Mouse (Mus musculus) gastrocnemius, adult 2 months (tissue): ENCODE data around the gene Gm13289. TPM values are rescaled to one million over a fixed set of nuclear protein-coding genes. Genes with fewer than 3 reads are reported as not detected.
A peak's percentile ranks its signal among the peaks of the same experiment; 100 is the strongest.
"Not testable (repeated sequence)": the region's sequence is repeated elsewhere in the genome, so short reads cannot be mapped to it uniquely, and the experiment has no call there.

Experiments
- DNase-seq: peaks from one replicate; pipeline ENCODE4 v3.0.0; 2022
- H3K27ac ChIP-seq: fragments of 200-600 bp; 2 replicates; pipeline ENCODE4 v1.8.1; 2022; ENCODE audit warnings: mild to moderate bottlenecking
- H3K4me3 ChIP-seq: fragments of 200-600 bp; 2 replicates; pipeline ENCODE4 v1.8.1; 2022; ENCODE audit warnings: mild to moderate bottlenecking, moderate library complexity
- CTCF ChIP-seq: fragments of 200-600 bp; IDR thresholded peaks from 2 replicates; pipeline ENCODE4 v1.8.1; 2022; ENCODE audit warnings: antibody characterized with exemption, mild to moderate bottlenecking, moderate library complexity
- intact Hi-C: fragments of 180-260 bp; cut with DNase I; formaldehyde crosslinking; loops from one replicate; pipeline ENCODE4 v1.15.1; 2025
- total RNA-seq, 2 experiments: library from RNA; stranded (reverse); gene quantifications; 2 replicates each; pipeline ENCODE4 v1.2.3; 2021

Gm13289 gene
- total RNA-seq, 2 experiments from 2014 or later = not detected

DNA sequence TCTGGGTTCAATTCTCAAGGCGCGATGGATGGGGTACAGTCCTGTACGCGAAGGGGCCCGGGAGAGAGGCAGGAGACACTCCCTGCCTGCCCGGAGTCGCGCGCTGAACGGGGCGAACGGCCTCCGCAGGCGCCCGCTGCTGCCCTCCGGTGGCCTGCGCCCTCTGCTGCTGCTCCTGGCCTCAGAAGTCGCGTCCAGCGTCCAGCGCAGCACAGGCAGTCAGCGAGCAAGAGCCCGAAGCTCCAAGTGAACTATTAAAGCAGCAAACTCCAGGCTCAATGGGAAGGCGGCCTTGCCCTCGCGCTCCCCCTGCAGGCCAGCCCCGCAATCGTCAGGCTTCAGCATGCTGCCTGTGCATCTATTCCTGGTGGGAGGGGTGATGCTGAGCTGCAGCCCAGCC is 16.3 kb upstream of the Gm13289 start:
- intact Hi-C loops = not testable (repeated sequence)
- TF ChIP-seq CTCF = peak; percentile 64

DNA sequence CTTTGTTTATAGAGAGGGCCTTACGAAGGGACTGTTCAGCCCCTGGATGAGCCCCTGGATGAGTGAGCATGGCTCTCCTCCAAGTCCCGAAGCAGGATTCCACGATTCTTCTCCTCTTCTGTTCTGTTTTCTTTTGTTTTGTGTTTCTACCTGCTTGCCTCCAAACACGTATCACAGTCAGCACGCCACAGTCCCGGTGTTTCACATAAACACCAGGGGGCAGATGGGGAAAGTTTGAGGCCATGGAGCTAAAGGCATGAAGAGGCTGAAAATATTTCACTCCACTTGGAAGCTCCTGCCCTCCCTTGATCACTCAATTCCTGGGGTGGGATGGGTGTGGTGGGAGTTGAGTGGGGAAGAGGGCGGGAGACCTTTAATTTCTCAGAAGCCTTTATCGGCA is 14.9 kb upstream of the Gm13289 start:
- intact Hi-C loops, H3K4me3 ChIP-seq: not testable (repeated sequence)
- peak; percentile 51 for DNase-seq

More for the DNA sequence above, 16.3 kb upstream of the Gm13289 start:
- peak; percentile 87 for DNase-seq
- H3K4me3 ChIP-seq = peak overlapping the region; percentile 61
- H3K27ac ChIP-seq = peak overlapping the region; percentile 71

DNA sequence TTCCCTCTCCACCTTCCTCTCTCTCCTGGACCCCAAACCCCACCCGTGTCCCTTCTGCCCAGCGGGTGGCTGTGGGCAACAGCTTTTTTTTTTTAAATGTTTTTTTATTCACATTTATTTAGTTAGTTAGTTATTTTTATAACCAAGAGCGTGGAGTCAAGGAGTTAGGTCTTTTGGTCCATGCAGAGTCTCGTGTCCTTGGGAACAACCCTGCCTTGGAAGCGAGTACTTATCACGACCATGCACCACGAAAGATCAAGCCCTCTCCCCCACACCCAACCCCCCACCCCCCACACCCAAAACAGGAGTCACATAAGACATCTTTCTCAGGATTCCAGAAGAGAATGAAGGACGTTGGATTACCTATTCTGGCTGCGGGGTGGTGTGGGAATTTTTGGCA is 14.4 kb upstream of the Gm13289 start:
- DNase-seq, intact Hi-C loops, H3K4me3 ChIP-seq, H3K27ac ChIP-seq: not testable (repeated sequence)

More for the DNA sequence above, 14.9 kb upstream of the Gm13289 start:
- not testable (repeated sequence) for H3K27ac ChIP-seq

GRCm38 (mm10) chr4:88763384-88764018 is 13.2 kb upstream of the Gm13289 start:
- peak overlapping the region; percentile 65 for H3K27ac ChIP-seq
- peak; percentile 74 for DNase-seq
- intact Hi-C loops = not testable (repeated sequence)
- TF ChIP-seq CTCF = peak; percentile 61
- peak overlapping the region; percentile 59 for H3K4me3 ChIP-seq

DNA sequence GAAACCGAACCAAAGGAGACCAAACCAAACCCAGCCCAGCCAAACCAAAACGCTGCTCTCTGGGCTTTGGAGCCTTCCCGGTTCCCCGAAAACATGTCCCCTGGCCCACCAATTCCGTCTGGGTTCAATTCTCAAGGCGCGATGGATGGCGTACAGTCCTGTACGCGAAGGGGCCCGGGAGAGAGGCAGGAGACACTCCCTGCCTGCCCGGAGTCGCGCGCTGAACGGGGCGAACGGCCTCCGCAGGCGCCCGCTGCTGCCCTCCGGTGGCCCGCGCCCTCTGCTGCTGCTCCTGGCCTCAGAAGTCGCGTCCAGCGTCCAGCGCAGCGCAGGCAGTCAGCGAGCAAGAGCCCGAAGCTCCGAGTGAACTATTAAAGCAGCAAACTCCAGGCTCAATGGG is 3.2 kb upstream of the Gm13289 start, which contains the start of gene Gm13290:
Gene Gm13290 (plus strand): TSS at position 301 of the 400 bp plus-strand sequence.
- DNase-seq, intact Hi-C loops: not testable (repeated sequence)

DNA sequence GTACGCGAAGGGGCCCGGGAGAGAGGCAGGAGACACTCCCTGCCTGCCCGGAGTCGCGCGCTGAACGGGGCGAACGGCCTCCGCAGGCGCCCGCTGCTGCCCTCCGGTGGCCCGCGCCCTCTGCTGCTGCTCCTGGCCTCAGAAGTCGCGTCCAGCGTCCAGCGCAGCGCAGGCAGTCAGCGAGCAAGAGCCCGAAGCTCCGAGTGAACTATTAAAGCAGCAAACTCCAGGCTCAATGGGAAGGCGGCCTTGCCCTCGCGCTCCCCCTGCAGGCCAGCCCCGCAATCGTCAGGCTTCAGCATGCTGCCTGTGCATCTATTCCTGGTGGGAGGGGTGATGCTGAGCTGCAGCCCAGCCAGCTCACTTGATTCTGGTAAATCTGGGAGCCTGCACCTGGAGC is 2.8 kb downstream of the Gm13289 start, which contains the start of gene Gm13272:
Gene Gm13272 (plus strand): TSS at position 301 of the 400 bp plus-strand sequence.
- intact Hi-C loops, H3K27ac ChIP-seq, DNase-seq, H3K4me3 ChIP-seq: not testable (repeated sequence)

More for the DNA sequence above, 3.2 kb upstream of the Gm13289 start, which contains the start of gene Gm13290:
- not testable (repeated sequence) for H3K4me3 ChIP-seq, H3K27ac ChIP-seq

DNA sequence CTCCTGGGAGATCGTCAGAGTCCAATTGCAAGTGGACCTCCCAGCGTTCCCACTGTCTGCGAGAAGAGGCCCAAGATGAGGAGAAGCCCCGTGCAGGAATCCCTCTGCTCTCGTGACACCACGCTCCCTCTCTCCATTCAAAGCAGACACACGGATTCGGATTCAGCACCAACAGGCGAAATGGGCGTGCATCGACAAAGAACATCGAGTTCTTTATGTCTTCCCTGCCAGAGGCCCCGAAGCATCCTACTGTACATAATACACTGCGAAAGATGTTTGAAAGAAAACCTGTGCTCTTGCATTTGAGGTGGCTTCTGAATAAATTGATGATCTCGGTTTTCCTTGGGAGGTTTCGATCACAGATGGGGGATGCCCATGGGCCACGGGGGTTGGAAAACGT is 3.6 kb downstream of the Gm13289 start:
- intact Hi-C loops, H3K27ac ChIP-seq, H3K4me3 ChIP-seq, DNase-seq: not testable (repeated sequence)

GRCm38 (mm10) chr4:88781831-88782230 is 5.1 kb downstream of the Gm13289 start, which contains the start of gene Ifnz:
Ifnz (plus strand) TSS chr4:88782131.
- peak within 1 kb of the TSS; percentile 61; the same call in 1 of the 2 replicates for H3K27ac ChIP-seq
- H3K4me3 ChIP-seq = peak within 1 kb of the TSS; percentile 57
- intact Hi-C loops, DNase-seq: not testable (repeated sequence)

DNA sequence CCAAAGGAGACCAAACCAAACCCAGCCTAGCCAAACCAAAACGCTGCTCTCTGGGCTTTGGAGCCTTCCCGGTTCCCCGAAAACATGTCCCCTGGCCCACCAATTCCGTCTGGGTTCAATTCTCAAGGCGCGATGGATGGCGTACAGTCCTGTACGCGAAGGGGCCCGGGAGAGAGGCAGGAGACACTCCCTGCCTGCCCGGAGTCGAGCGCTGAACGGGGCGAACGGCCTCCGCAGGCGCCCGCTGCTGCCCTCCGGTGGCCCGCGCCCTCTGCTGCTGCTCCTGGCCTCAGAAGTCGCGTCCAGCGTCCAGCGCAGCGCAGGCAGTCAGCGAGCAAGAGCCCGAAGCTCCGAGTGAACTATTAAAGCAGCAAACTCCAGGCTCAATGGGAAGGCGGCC is 5.6 kb downstream of the Gm13289 start:
- H3K27ac ChIP-seq = peak overlapping the region; percentile 61; the same call in 1 of the 2 replicates
- peak overlapping the region; percentile 57 for H3K4me3 ChIP-seq
- peak; percentile 13; the same call in 1 of the 2 replicates for TF ChIP-seq CTCF
- intact Hi-C loops = not testable (repeated sequence)
- DNase-seq = peak; percentile 28

DNA sequence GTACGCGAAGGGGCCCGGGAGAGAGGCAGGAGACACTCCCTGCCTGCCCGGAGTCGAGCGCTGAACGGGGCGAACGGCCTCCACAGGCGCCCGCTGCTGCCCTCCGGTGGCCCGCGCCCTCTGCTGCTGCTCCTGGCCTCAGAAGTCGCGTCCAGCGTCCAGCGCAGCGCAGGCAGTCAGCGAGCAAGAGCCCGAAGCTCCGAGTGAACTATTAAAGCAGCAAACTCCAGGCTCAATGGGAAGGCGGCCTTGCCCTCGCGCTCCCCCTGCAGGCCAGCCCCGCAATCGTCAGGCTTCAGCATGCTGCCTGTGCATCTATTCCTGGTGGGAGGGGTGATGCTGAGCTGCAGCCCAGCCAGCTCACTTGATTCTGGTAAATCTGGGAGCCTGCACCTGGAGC is 8.7 kb downstream of the Gm13289 start, which contains the start of gene Gm13276:
Gene Gm13276 (plus strand): TSS at position 301 of the 400 bp plus-strand sequence.
- DNase-seq, H3K4me3 ChIP-seq, intact Hi-C loops, H3K27ac ChIP-seq: not testable (repeated sequence)

DNA sequence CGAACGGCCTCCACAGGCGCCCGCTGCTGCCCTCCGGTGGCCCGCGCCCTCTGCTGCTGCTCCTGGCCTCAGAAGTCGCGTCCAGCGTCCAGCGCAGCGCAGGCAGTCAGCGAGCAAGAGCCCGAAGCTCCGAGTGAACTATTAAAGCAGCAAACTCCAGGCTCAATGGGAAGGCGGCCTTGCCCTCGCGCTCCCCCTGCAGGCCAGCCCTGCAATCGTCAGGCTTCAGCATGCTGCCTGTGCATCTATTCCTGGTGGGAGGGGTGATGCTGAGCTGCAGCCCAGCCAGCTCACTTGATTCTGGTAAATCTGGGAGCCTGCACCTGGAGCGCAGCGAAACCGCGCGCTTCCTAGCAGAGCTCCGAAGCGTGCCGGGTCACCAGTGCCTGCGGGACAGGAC is 11.7 kb downstream of the Gm13289 start, which contains the start of gene Gm13277:
Gene Gm13277 (plus strand): TSS at position 231 of the 400 bp plus-strand sequence.
- H3K4me3 ChIP-seq, intact Hi-C loops, H3K27ac ChIP-seq: not testable (repeated sequence)
- peak; percentile 72 for DNase-seq
- peak; percentile 51 for TF ChIP-seq CTCF

- H3K27ac ChIP-seq, DNase-seq, H3K4me3 ChIP-seq, intact Hi-C loops: not testable (repeated sequence)
Observed at GRCm38 (mm10) chr4:88791250-88791649, 14.5 kb downstream of the Gm13289 start, which contains the start of gene Gm13278. Gm13278 (plus strand) TSS chr4:88791550.

DNA sequence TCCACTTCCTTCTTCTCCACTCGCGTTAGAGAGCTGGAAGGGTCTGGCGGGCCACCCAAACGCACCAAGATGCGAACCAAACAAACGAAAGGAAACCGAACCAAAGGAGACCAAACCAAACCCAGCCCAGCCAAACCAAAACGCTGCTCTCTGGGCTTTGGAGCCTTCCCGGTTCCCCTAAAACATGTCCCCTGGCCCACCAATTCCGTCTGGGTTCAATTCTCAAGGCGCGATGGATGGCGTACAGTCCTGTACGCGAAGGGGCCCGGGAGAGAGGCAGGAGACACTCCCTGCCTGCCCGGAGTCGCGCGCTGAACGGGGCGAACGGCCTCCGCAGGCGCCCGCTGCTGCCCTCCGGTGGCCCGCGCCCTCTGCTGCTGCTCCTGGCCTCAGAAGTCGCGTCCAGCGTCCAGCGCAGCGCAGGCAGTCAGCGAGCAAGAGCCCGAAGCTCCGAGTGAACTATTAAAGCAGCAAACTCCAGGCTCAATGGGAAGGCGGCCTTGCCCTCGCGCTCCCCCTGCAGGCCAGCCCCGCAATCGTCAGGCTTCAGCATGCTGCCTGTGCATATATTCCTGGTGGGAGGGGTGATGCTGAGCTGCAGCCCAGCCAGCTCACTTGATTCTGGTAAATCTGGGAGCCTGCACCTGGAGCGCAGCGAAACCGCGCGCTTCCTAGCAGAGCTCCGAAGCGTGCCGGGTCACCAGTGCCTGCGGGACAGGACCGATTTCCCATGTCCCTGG is 17.4 kb downstream of the Gm13289 start, which contains the start of gene Gm13275:
Gene Gm13275 (plus strand): TSS at position 552 of the 740 bp plus-strand sequence.
- H3K4me3 ChIP-seq = peak within 1 kb of the TSS; percentile 31
- peak within 1 kb of the TSS; percentile 57 for H3K27ac ChIP-seq
- intact Hi-C loops = not testable (repeated sequence)
- DNase-seq = peak; percentile 51
- peak; percentile 36 for TF ChIP-seq CTCF

GRCm38 (mm10) chr4:88797097-88797496 is 20.4 kb downstream of the Gm13289 start, which contains the start of gene Gm13279:
Gm13279 (plus strand) TSS chr4:88797397.
- DNase-seq, intact Hi-C loops, H3K27ac ChIP-seq, H3K4me3 ChIP-seq: not testable (repeated sequence)

DNA sequence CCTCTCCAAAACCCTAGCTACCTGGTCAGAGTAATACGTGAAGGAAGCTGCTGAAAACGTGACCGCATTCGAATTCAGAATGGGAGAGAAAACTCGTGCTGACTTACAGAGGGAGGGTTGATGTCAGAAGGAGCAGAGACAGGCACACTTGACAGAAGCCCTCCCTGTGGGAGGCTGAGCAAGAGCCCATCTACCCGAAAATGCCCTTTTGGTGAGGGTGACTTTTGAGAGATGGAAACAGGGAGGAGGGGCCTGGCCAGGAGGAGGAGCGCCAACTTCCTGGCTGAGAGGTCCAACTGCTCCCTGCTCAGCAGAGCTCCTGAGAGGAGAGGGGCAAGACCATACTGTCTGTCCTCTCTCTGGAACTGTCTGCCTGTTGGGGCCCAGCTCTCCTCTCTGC is 22.6 kb downstream of the Gm13289 start, which contains the start of gene Gm13285:
Gene Gm13285 (plus strand): TSS at position 301 of the 400 bp plus-strand sequence.
- H3K4me3 ChIP-seq, intact Hi-C loops, H3K27ac ChIP-seq, DNase-seq: not testable (repeated sequence)

DNA sequence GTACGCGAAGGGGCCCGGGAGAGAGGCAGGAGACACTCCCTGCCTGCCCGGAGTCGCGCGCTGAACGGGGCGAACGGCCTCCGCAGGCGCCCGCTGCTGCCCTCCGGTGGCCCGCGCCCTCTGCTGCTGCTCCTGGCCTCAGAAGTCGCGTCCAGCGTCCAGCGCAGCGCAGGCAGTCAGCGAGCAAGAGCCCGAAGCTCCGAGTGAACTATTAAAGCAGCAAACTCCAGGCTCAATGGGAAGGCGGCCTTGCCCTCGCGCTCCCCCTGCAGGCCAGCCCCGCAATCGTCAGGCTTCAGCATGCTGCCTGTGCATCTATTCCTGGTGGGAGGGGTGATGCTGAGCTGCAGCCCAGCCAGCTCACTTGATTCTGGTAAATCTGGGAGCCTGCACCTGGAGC is 26.2 kb downstream of the Gm13289 start, which contains the start of gene Gm13287:
Gene Gm13287 (plus strand): TSS at position 301 of the 400 bp plus-strand sequence.
- intact Hi-C loops, H3K27ac ChIP-seq, DNase-seq, H3K4me3 ChIP-seq: not testable (repeated sequence)

GRCm38 (mm10) chr4:88805231-88805630 is 28.5 kb downstream of the Gm13289 start, which contains the start of gene Gm13288:
Gm13288 (plus strand) TSS chr4:88805531.
- intact Hi-C loops = not testable (repeated sequence)

More at GRCm38 (mm10) chr4:88805231-88805630, 28.5 kb downstream of the Gm13289 start, which contains the start of gene Gm13288:
- H3K27ac ChIP-seq, DNase-seq: not testable (repeated sequence)
- 0 out of 2 replicates have a peak within 1 kb of the TSS, but pooled peaks have one; percentile 46 for H3K4me3 ChIP-seq
